Mouse (Mus musculus): ENCODE data around the gene Plxna2. TPM values are rescaled to one million over a fixed set of nuclear protein-coding genes. Genes with fewer than 3 reads are reported as not detected.

Plxna2 gene
- polyA plus RNA-seq, 1 experiment from 2014 or later = 23.3 TPM

GRCm38 (mm10) chr1:194764951-194765350, 146.9 kb downstream of the Plxna2 start:
- Histone ChIP-seq H3K4me1 (replicated peaks) (no peaks in the 10 kb centered on the region), H3K9ac (replicated peaks) (no peak overlapping the region), H3K27ac (no peak overlapping the region), H3K4me2 (replicated peaks) (no peak overlapping the region), H3K27me3 (no peaks in the 10 kb centered on the region), H3K9me3 (no peaks in the 10 kb centered on the region), H3K36me3 (peaks cover 62% of the 10 kb centered on the region), H3K4me3 (replicated peaks) (no peak overlapping the region)
- ATAC-seq = no peak

GRCm38 (mm10) chr1:194768799-194769198, 150.8 kb downstream of the Plxna2 start:
- H3K27me3 ChIP-seq = no peaks in the 10 kb centered on the region
- no peak for ATAC-seq
- H3K36me3 ChIP-seq = peaks cover 38% of the 10 kb centered on the region
- H3K4me3 ChIP-seq (replicated peaks) = no peak overlapping the region
- WGBS = 91% methylated on average over 1 of the region's 1 CpGs
- no peak overlapping the region for H3K9ac ChIP-seq (replicated peaks)
- H3K4me2 ChIP-seq (replicated peaks) = no peak overlapping the region
- no peak overlapping the region for H3K27ac ChIP-seq
- no peaks in the 10 kb centered on the region for H3K4me1 ChIP-seq (replicated peaks)
- H3K9me3 ChIP-seq = no peaks in the 10 kb centered on the region

GRCm38 (mm10) chr1:194772053-194772452, 154.0 kb downstream of the Plxna2 start:
- no peak overlapping the region for H3K27ac ChIP-seq
- H3K4me2 ChIP-seq (replicated peaks) = no peak overlapping the region
- no peak for ATAC-seq
- H3K4me3 ChIP-seq (replicated peaks) = no peak overlapping the region
- WGBS = 59% methylated on average over 3 of the region's 3 CpGs
- H3K9me3 ChIP-seq = no peaks in the 10 kb centered on the region
- H3K27me3 ChIP-seq = no peaks in the 10 kb centered on the region
- H3K36me3 ChIP-seq = peaks cover 16% of the 10 kb centered on the region
- H3K4me1 ChIP-seq (replicated peaks) = no peaks in the 10 kb centered on the region
- H3K9ac ChIP-seq (replicated peaks) = no peak overlapping the region

- H3K9ac ChIP-seq (replicated peaks) = no peak overlapping the region
- H3K4me1 ChIP-seq (replicated peaks) = no peaks in the 10 kb centered on the region
- H3K27me3 ChIP-seq = no peaks in the 10 kb centered on the region
- H3K9me3 ChIP-seq = no peaks in the 10 kb centered on the region
- ATAC-seq = no peak
- no peak overlapping the region for H3K27ac ChIP-seq
- no peak overlapping the region for H3K4me3 ChIP-seq (replicated peaks)
- no peak overlapping the region for H3K4me2 ChIP-seq (replicated peaks)
- H3K36me3 ChIP-seq = peaks cover 6% of the 10 kb centered on the region
- WGBS = 45% methylated on average over 3 of the region's 3 CpGs
Measured at GRCm38 (mm10) chr1:194773899-194774298, 155.9 kb downstream of the Plxna2 start.

- H3K27me3 ChIP-seq = no peaks in the 10 kb centered on the region
- ATAC-seq = no peak
- WGBS = 67% methylated on average over 2 of the region's 2 CpGs
- peaks cover 2% of the 10 kb centered on the region for H3K36me3 ChIP-seq
- no peak overlapping the region for H3K4me2 ChIP-seq (replicated peaks)
- no peaks in the 10 kb centered on the region for H3K9me3 ChIP-seq
- H3K27ac ChIP-seq = no peak overlapping the region
- H3K4me1 ChIP-seq (replicated peaks) = no peaks in the 10 kb centered on the region
- no peak overlapping the region for H3K9ac ChIP-seq (replicated peaks)
- no peak overlapping the region for H3K4me3 ChIP-seq (replicated peaks)
Measured at GRCm38 (mm10) chr1:194774350-194774749, 156.3 kb downstream of the Plxna2 start.

- no peaks in the 10 kb centered on the region for H3K9me3 ChIP-seq
- H3K4me3 ChIP-seq (replicated peaks) = no peak overlapping the region
- WGBS = 71% methylated on average over 1 of the region's 1 CpGs
- no peaks in the 10 kb centered on the region for H3K4me1 ChIP-seq (replicated peaks)
- H3K27ac ChIP-seq = no peak overlapping the region
- H3K9ac ChIP-seq (replicated peaks) = no peak overlapping the region
- H3K27me3 ChIP-seq = no peaks in the 10 kb centered on the region
- ATAC-seq = no peak
- H3K4me2 ChIP-seq (replicated peaks) = no peak overlapping the region
- H3K36me3 ChIP-seq = no peaks in the 10 kb centered on the region; the same call in 1 of the 2 replicates
Measured at GRCm38 (mm10) chr1:194774754-194775153, 156.7 kb downstream of the Plxna2 start.

- ATAC-seq = no peak
- Histone ChIP-seq H3K9me3 (no peaks in the 10 kb centered on the region), H3K4me2 (replicated peaks) (no peak overlapping the region), H3K27ac (no peak overlapping the region), H3K36me3 (peaks cover 7% of the 10 kb centered on the region), H3K27me3 (no peaks in the 10 kb centered on the region), H3K9ac (replicated peaks) (no peak overlapping the region), H3K4me3 (replicated peaks) (no peak overlapping the region), H3K4me1 (replicated peaks) (no peaks in the 10 kb centered on the region)
Measured at GRCm38 (mm10) chr1:194775656-194776374, 157.8 kb downstream of the Plxna2 start.

- 73% methylated on average over 5 of the region's 5 CpGs for WGBS
- no peak for ATAC-seq
- H3K9me3 ChIP-seq = no peaks in the 10 kb centered on the region
- no peak overlapping the region for H3K9ac ChIP-seq (replicated peaks)
- peaks cover 10% of the 10 kb centered on the region for H3K36me3 ChIP-seq
- no peak overlapping the region for H3K27ac ChIP-seq
- H3K4me2 ChIP-seq (replicated peaks) = no peak overlapping the region
- H3K4me3 ChIP-seq (replicated peaks) = no peak overlapping the region
- H3K4me1 ChIP-seq (replicated peaks) = no peaks in the 10 kb centered on the region
- no peaks in the 10 kb centered on the region for H3K27me3 ChIP-seq
Measured at GRCm38 (mm10) chr1:194776510-194777244, 158.7 kb downstream of the Plxna2 start.

GRCm38 (mm10) chr1:194777608-194778007, 159.6 kb downstream of the Plxna2 start:
- no peak overlapping the region for H3K27ac ChIP-seq
- H3K27me3 ChIP-seq = no peaks in the 10 kb centered on the region
- H3K9me3 ChIP-seq = no peaks in the 10 kb centered on the region
- H3K4me1 ChIP-seq (replicated peaks) = no peaks in the 10 kb centered on the region
- peaks cover 18% of the 10 kb centered on the region for H3K36me3 ChIP-seq
- H3K4me2 ChIP-seq (replicated peaks) = no peak overlapping the region
- WGBS = 86% methylated on average over 2 of the region's 2 CpGs
- H3K9ac ChIP-seq (replicated peaks) = no peak overlapping the region
- ATAC-seq = no peak
- H3K4me3 ChIP-seq (replicated peaks) = no peak overlapping the region

GRCm38 (mm10) chr1:194780392-194780791, 162.4 kb downstream of the Plxna2 start:
- Histone ChIP-seq H3K4me3 (replicated peaks) (no peak overlapping the region), H3K9ac (replicated peaks) (no peak overlapping the region), H3K4me2 (replicated peaks) (no peak overlapping the region), H3K9me3 (no peaks in the 10 kb centered on the region), H3K36me3 (peaks cover 26% of the 10 kb centered on the region), H3K27ac (no peak overlapping the region), H3K4me1 (replicated peaks) (no peaks in the 10 kb centered on the region), H3K27me3 (no peaks in the 10 kb centered on the region)
- WGBS = 84% methylated on average over 3 of the region's 3 CpGs
- ATAC-seq = no peak

- no peak overlapping the region for H3K27ac ChIP-seq
- ATAC-seq = no peak
Measured at GRCm38 (mm10) chr1:194780794-194781390, 162.9 kb downstream of the Plxna2 start.

GRCm38 (mm10) chr1:194781556-194781955, 163.5 kb downstream of the Plxna2 start:
- Histone ChIP-seq H3K36me3 (peaks cover 31% of the 10 kb centered on the region), H3K27ac (no peak overlapping the region), H3K9ac (replicated peaks) (no peak overlapping the region), H3K4me1 (replicated peaks) (no peaks in the 10 kb centered on the region), H3K4me2 (replicated peaks) (no peak overlapping the region), H3K27me3 (no peaks in the 10 kb centered on the region), H3K9me3 (no peaks in the 10 kb centered on the region), H3K4me3 (replicated peaks) (no peak overlapping the region)
- WGBS = 94% methylated on average over 1 of the region's 1 CpGs
- ATAC-seq = no peak

More at GRCm38 (mm10) chr1:194780794-194781390, 162.9 kb downstream of the Plxna2 start:
- H3K36me3 ChIP-seq = peaks cover 26% of the 10 kb centered on the region
- no peaks in the 10 kb centered on the region for H3K4me1 ChIP-seq (replicated peaks)
- no peak overlapping the region for H3K4me2 ChIP-seq (replicated peaks)
- WGBS = 67% methylated on average over 5 of the region's 5 CpGs
- no peak overlapping the region for H3K9ac ChIP-seq (replicated peaks)
- H3K4me3 ChIP-seq (replicated peaks) = no peak overlapping the region
- H3K9me3 ChIP-seq = no peaks in the 10 kb centered on the region
- H3K27me3 ChIP-seq = no peaks in the 10 kb centered on the region

Data from midbrain, embryonic 13.5 days (tissue).